Mouse (Mus musculus): Measurements from ENCODE around the gene Tomm7. TPM values are rescaled to one million over a fixed set of nuclear protein-coding genes. Genes with fewer than 3 reads are reported as not detected.

Gene Tomm7
- total and polyA plus RNA-seq, 3 experiments: 133 to 184 (median 142) TPM

DNA sequence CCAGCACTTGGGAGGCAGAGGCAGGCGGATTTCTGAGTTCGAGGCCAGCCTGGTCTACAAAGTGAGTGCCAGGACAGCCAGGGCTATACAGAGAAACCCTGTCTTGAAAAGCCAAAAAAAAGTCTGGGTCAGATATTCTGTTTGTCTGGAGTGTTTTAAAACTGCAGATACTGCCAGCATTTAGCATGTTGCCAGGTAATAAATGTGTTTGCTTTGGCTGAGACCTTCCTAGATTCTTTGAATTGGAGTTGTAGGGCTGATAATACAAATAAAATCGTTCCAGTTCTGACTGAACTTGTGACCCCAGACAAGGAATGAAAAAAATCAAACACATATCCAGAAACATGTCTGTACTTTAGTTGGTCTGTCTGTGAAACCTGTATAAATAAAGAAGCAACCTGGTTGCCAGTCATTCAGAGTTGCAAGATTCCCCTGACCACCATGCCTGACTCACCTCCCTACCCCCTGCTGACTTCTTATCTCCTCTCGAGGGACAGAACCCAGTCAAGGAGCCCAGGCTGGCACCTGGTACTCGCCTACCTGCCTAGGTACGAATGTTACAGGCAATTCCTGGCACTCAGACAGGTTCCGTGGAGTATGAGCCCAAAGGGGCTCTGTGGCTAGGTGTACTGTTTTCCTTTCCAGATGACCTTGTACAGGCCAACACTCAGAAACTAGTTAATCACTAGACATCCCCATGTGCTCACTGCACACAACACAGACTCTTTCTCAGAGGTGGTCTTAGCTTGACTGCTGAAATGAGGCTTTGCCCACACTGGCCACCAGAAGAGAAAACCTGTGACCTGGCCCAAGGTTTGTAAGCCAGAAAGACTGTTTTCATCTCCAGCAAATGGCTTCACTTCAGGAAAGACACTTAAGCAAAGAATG lies 19.4 kb upstream of the Tomm7 start:
- no peak overlapping the region for H3K4me2 ChIP-seq (ENCODE audit: insufficient read depth, low read depth, poor library complexity, severe bottlenecking)
- dilution Hi-C loops (cut with MboI; ENCODE audit: extremely low pct_ligation_motif_present, extremely low pct_unique_long_range_greater_than_20kb, low sequenced_read_pairs): no loop called here
- H3K9me3 ChIP-seq (replicated peaks; ENCODE audit: low read length): no peaks in the 10 kb centered on the region
- no peak for DNase-seq (ENCODE audit: extremely low read depth)
- H3K4me3 ChIP-seq (replicated peaks in 1 of 3; ENCODE audit: low read depth in 2 of 3, low read length in 2 of 3, poor library complexity in 1 of 3): no peak overlapping the region
- no peak for TF ChIP-seq HCFC1 (IDR thresholded peaks at IDR 0.05; ENCODE audit: low read depth, low read length)
- TF ChIP-seq UBTF (IDR thresholded peaks at IDR 0.05; ENCODE audit: low read depth, low read length): no peak
- TF ChIP-seq RAD21 (IDR thresholded peaks at IDR 0.05; ENCODE audit: low read depth, low read length): no peak
- no peak for TF ChIP-seq E2F4 (IDR thresholded peaks at IDR 0.05; ENCODE audit: insufficient replicate concordance, low read depth, low read length)
- TF ChIP-seq EP300 (IDR thresholded peaks at IDR 0.05; ENCODE audit: low read length): no peak
- TF ChIP-seq ZKSCAN1 (IDR thresholded peaks at IDR 0.05; ENCODE audit: borderline replicate concordance, low read depth, low read length): no peak
- no peak for TF ChIP-seq MAZ (IDR thresholded peaks at IDR 0.05; ENCODE audit: low read depth, low read length)
- no peak for TF ChIP-seq MEF2A (IDR thresholded peaks at IDR 0.05; ENCODE audit: borderline replicate concordance, low read depth, low read length)
- no peak for TF ChIP-seq NELFE (IDR thresholded peaks at IDR 0.05; ENCODE audit: low read depth, low read length)
- TF ChIP-seq GABPA (IDR thresholded peaks at IDR 0.05; ENCODE audit: insufficient replicate concordance, low read depth, low read length): no peak
- TF ChIP-seq USF2 (conservative IDR thresholded peaks at IDR 0.05; ENCODE audit: low read depth, low read length): no peak
- TF ChIP-seq KAT2A (IDR thresholded peaks at IDR 0.05; ENCODE audit: insufficient replicate concordance, low read length): no peak
- TF ChIP-seq ZNF384 (IDR thresholded peaks at IDR 0.05; ENCODE audit: low read depth, low read length): no peak
- TF ChIP-seq MAX (IDR thresholded peaks at IDR 0.05; ENCODE audit: low read length): no peak
- in situ Hi-C loops (cut with MboI; ENCODE audit: low pct_ligation_motif_present, low pct_unique_long_range_greater_than_20kb, low sequenced_read_pairs): loop anchor here (5.0 kb wide), 1 partner anchor 194 kb away; no protein-coding TSS in a partner anchor
- H3K9ac ChIP-seq (ENCODE audit: insufficient read depth, low read depth): no peak overlapping the region
- H3K79me2 ChIP-seq (replicated peaks; ENCODE audit: control insufficient read depth, extremely low read depth, insufficient read depth, poor library complexity, severe bottlenecking): no peaks in the 10 kb centered on the region
- H3K27ac ChIP-seq (ENCODE audit: insufficient read depth, low read depth): no peak overlapping the region
- H3K36me3 ChIP-seq (replicated peaks in 1 of 2; ENCODE audit: control insufficient read depth in 1 of 2, insufficient read depth in 1 of 2, low read length in 1 of 2): peaks cover 13 to 46% of the 10 kb centered on the region in 2 experiments
- no peaks in the 10 kb centered on the region for H3K27me3 ChIP-seq (replicated peaks)
- peaks cover 3 to 51% of the 10 kb centered on the region in 2 experiments; a peak in 2 of 4 replicates for H3K4me1 ChIP-seq (ENCODE audit: control insufficient read depth in 1 of 2, insufficient read depth in 2 of 2)

DNA sequence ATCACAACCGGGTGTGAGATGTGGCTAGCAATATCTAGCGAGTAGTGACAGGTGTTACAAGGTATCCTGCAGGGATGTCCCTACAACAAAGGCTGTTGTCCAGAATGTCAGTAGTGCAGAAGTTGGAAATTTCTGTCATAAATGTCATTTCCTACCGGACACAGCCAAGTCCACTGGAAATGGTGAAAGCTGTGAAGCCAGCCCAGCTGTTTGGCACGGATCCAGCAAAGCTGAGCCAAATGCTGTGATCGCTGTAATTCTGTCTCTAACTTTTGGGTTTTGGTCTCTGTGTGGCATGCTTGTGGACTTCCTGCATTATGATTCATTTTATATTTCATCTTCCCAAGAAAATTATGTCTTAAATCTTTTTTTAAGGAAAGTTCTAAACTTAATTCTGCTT lies 18.3 kb upstream of the Tomm7 start:
- no peak overlapping the region for H3K4me2 ChIP-seq (ENCODE audit: insufficient read depth, low read depth, poor library complexity, severe bottlenecking)

More for the DNA sequence above, 18.3 kb upstream of the Tomm7 start:
- Histone ChIP-seq H3K9me3 (replicated peaks; ENCODE audit: low read length) (no peaks in the 10 kb centered on the region), H3K36me3 (replicated peaks in 1 of 2; ENCODE audit: control insufficient read depth in 1 of 2, insufficient read depth in 1 of 2, low read length in 1 of 2) (peaks cover 22 to 58% of the 10 kb centered on the region in 2 experiments), H3K4me3 (replicated peaks in 1 of 3; ENCODE audit: low read depth in 2 of 3, low read length in 2 of 3, poor library complexity in 1 of 3) (no peak overlapping the region), H3K9ac (ENCODE audit: insufficient read depth, low read depth) (no peak overlapping the region), H3K79me2 (replicated peaks; ENCODE audit: control insufficient read depth, extremely low read depth, insufficient read depth, poor library complexity, severe bottlenecking) (no peaks in the 10 kb centered on the region), H3K27ac (ENCODE audit: insufficient read depth, low read depth) (no peak overlapping the region), H3K27me3 (replicated peaks) (no peaks in the 10 kb centered on the region), H3K4me1 (ENCODE audit: control insufficient read depth in 1 of 2, insufficient read depth in 2 of 2) (peaks cover 3 to 57% of the 10 kb centered on the region in 2 experiments; a peak in 2 of 4 replicates)
- in situ Hi-C loops (cut with MboI; ENCODE audit: low pct_ligation_motif_present, low pct_unique_long_range_greater_than_20kb, low sequenced_read_pairs) (loop anchor here (5.0 kb wide), 1 partner anchor 195 kb away; no protein-coding TSS in a partner anchor), dilution Hi-C loops (cut with MboI; ENCODE audit: extremely low pct_ligation_motif_present, extremely low pct_unique_long_range_greater_than_20kb, low sequenced_read_pairs) (no loop called here)
- TF ChIP-seq MYC (IDR thresholded peaks at IDR 0.05; ENCODE audit: low read depth, low read length) (no peak), ELF1 (IDR thresholded peaks at IDR 0.05; ENCODE audit: low read depth, low read length) (no peak), MAFK (IDR thresholded peaks at IDR 0.05; ENCODE audit: insufficient replicate concordance, low read length) (no peak), EP300 (IDR thresholded peaks at IDR 0.05; ENCODE audit: low read length) (no peak), ZKSCAN1 (IDR thresholded peaks at IDR 0.05; ENCODE audit: borderline replicate concordance, low read depth, low read length) (no peak), KAT2A (IDR thresholded peaks at IDR 0.05; ENCODE audit: insufficient replicate concordance, low read length) (no peak), TCF12 (IDR thresholded peaks at IDR 0.05; ENCODE audit: low read depth, low read length) (no peak), ETS1 (conservative IDR thresholded peaks at IDR 0.05; ENCODE audit: low read depth, low read length) (no peak), CHD2 (IDR thresholded peaks at IDR 0.05; ENCODE audit: low read length) (no peak), RAD21 (IDR thresholded peaks at IDR 0.05; ENCODE audit: low read depth, low read length) (no peak), BHLHE40 (IDR thresholded peaks at IDR 0.05; ENCODE audit: low read depth, low read length) (no peak)
- DNase-seq (ENCODE audit: extremely low read depth): no peak

Data from CH12.LX (cell line).